ENCODE assay signal across 27 mouse cellular contexts in genomic region chr6:97288047-97288855, GRCm38 (mm10). TPM values are rescaled to one million over a fixed set of nuclear protein-coding genes. Genes with fewer than 3 reads are reported as not detected.
DNase-seq lines count a peak whose midpoint lies in the region; ATAC-seq and TF ChIP-seq lines count a peak whose summit lies in the region.
"Had no signal": no experiment of that assay in that cellular context is flagged by ENCODE, and none has a peak within 500 bp of the region (broad histone marks: within the 10 kb centered on the region; RNA-seq: fewer than 3 reads in every experiment).

No protein-coding gene starts in this region.

- no peak for TF ChIP-seq CTCF in lung, embryonic 14.5 days (IDR thresholded peaks at IDR 0.05; ENCODE audit: low read depth)
- no peak for TF ChIP-seq CTCF in intestine, postnatal 0 days (IDR thresholded peaks at IDR 0.05; ENCODE audit: low read depth)

- intact Hi-C loops in left cerebral cortex, postnatal 25 days (cut with DNase I) = no loop called here

- H3K4me3 ChIP-seq in lung, embryonic 14.5 days (ENCODE audit: low read depth, low read length) = no peak overlapping the region
- H3K4me3 ChIP-seq in intestine, postnatal 0 days (ENCODE audit: low read depth, low read length) = no peak overlapping the region
- H3K4me3 ChIP-seq in stomach, embryonic 15.5 days (replicated peaks) = no peak overlapping the region
- H3K4me3 ChIP-seq: embryonic facial prominence, embryonic 10.5 days; gastrocnemius, adult 2 months; heart, embryonic 13.5 days; left cerebral cortex, adult 2 months; limb, embryonic 15.5 days; midbrain, embryonic 12.5 days; neural tube, embryonic 12.5 days had no signal

- no peaks in the 10 kb centered on the region for H3K9me3 ChIP-seq in lung, embryonic 14.5 days (ENCODE audit: low read depth, low read length)
- H3K9me3 ChIP-seq in intestine, postnatal 0 days (ENCODE audit: control insufficient read depth) = no peaks in the 10 kb centered on the region
- no peaks in the 10 kb centered on the region for H3K9me3 ChIP-seq in stomach, embryonic 15.5 days
- H3K9me3 ChIP-seq: embryonic facial prominence, embryonic 10.5 days; heart, embryonic 13.5 days; limb, embryonic 15.5 days; midbrain, embryonic 12.5 days; neural tube, embryonic 12.5 days had no signal

- no peaks in the 10 kb centered on the region; the same call in 1 of the 2 replicates for H3K4me1 ChIP-seq in lung, embryonic 14.5 days (ENCODE audit: insufficient read depth)
- H3K4me1 ChIP-seq in intestine, postnatal 0 days (replicated peaks; ENCODE audit: control insufficient read depth, insufficient read depth, low read length) = peaks cover 5% of the 10 kb centered on the region; the same call in 1 of the 2 replicates
- H3K4me1 ChIP-seq in stomach, embryonic 15.5 days = peaks cover 8% of the 10 kb centered on the region; the same call in 1 of the 2 replicates

- DNase-seq in heart, adult 11 months = peak; percentile 96
- DNase-seq in heart, postnatal 4 days = no peak
- DNase-seq in lung, embryonic 14.5 days = peak; percentile 44
- no peak for DNase-seq in lung, postnatal 25 days (ENCODE audit: low spot score)
- DNase-seq in left cerebral cortex, adult 9 months (ENCODE audit: low spot score in 2 of 2) = no peak
- DNase-seq in left cerebral cortex, postnatal 25 days (ENCODE audit: low spot score in 2 of 2) = no peak
- DNase-seq: adrenal gland, postnatal 36 days; cerebellum, adult 11-12 months; gastrocnemius, adult 2 months; kidney, adult 2 months; kidney, postnatal 4 days; layer of hippocampus, adult 9-11 months; lung, postnatal 14 days; right cerebral cortex, postnatal 4 days had no signal

- peaks cover 24% of the 10 kb centered on the region; the same call in 1 of the 2 replicates for H3K36me3 ChIP-seq in lung, embryonic 14.5 days (ENCODE audit: insufficient read depth)
- peaks cover 17% of the 10 kb centered on the region for H3K36me3 ChIP-seq in intestine, postnatal 0 days (ENCODE audit: control insufficient read depth, insufficient read depth)
- no peaks in the 10 kb centered on the region for H3K36me3 ChIP-seq in stomach, embryonic 15.5 days
- H3K36me3 ChIP-seq: G1E; limb, embryonic 15.5 days had no signal

- H3K9ac ChIP-seq in lung, embryonic 14.5 days = no peak overlapping the region
- no peak overlapping the region for H3K9ac ChIP-seq in intestine, postnatal 0 days (ENCODE audit: low read depth, low read length)
- no peak overlapping the region for H3K9ac ChIP-seq in stomach, embryonic 15.5 days
- H3K9ac ChIP-seq: heart, embryonic 13.5 days; limb, embryonic 15.5 days; midbrain, embryonic 12.5 days; neural tube, embryonic 12.5 days had no signal

- H3K4me2 ChIP-seq in lung, embryonic 14.5 days = no peak overlapping the region
- no peak overlapping the region; the same call in 1 of the 2 replicates for H3K4me2 ChIP-seq in intestine, postnatal 0 days (replicated peaks; ENCODE audit: low read depth)
- no peak overlapping the region for H3K4me2 ChIP-seq in stomach, embryonic 15.5 days
- H3K4me2 ChIP-seq: heart, embryonic 13.5 days; limb, embryonic 15.5 days; midbrain, embryonic 12.5 days; neural tube, embryonic 12.5 days had no signal

- peak overlapping the region; percentile 33; the same call in 1 of the 2 replicates for H3K27ac ChIP-seq in lung, embryonic 14.5 days (ENCODE audit: low read depth)
- H3K27ac ChIP-seq in intestine, postnatal 0 days (ENCODE audit: low read depth, low read length) = peak overlapping the region; percentile 54
- H3K27ac ChIP-seq in stomach, embryonic 15.5 days = peak overlapping the region; percentile 60
- H3K27ac ChIP-seq: embryonic facial prominence, embryonic 10.5 days; gastrocnemius, adult 2 months; heart, embryonic 13.5 days; left cerebral cortex, adult 2 months; limb, embryonic 15.5 days; midbrain, embryonic 12.5 days; neural tube, embryonic 12.5 days had no signal

- ATAC-seq in lung, embryonic 14.5 days (ENCODE audit: insufficient read depth) = peak; percentile 31; the same call in 1 of the 2 replicates
- peak; percentile 82 for ATAC-seq in intestine, postnatal 0 days
- ATAC-seq in stomach, embryonic 15.5 days (ENCODE audit: insufficient read depth, low FRiP score, low read depth) = peak; percentile 76
- ATAC-seq: CD4-positive, CD25-positive, alpha-beta regulatory T cell, adult 4 months; hindbrain, embryonic 16.5 days had no signal

- H3K27me3 ChIP-seq in lung, embryonic 14.5 days (ENCODE audit: insufficient read depth, low read length) = no peaks in the 10 kb centered on the region
- no peaks in the 10 kb centered on the region for H3K27me3 ChIP-seq in intestine, postnatal 0 days (replicated peaks; ENCODE audit: control insufficient read depth, insufficient read depth, low read length)
- no peaks in the 10 kb centered on the region for H3K27me3 ChIP-seq in stomach, embryonic 15.5 days (replicated peaks)
- H3K27me3 ChIP-seq: heart, embryonic 13.5 days; limb, embryonic 15.5 days; midbrain, embryonic 12.5 days; neural tube, embryonic 12.5 days had no signal

- 58% methylated on average over 19 of the region's 19 CpGs for WGBS in lung, embryonic 14.5 days
- 53% methylated on average over 19 of the region's 19 CpGs for WGBS in intestine, postnatal 0 days
- WGBS in stomach, embryonic 15.5 days = 53% methylated on average over 19 of the region's 19 CpGs

RNA-seq across cellular contexts. Expression of gene Lmod3, which starts 35.7 kb away (rescaled TPM):
- total RNA-seq in heart, postnatal 4 days (2021) = 10 to 100 TPM; 47.8 to 48.0 TPM
- 0.11 and 0.35 TPM in 2 replicates for polyA plus RNA-seq in lung, embryonic 14.5 days (2014; fragmentation: Nextera tagmentation; extraction: Ambion mirVana)
- 0.08 and 0.13 TPM in 2 replicates for polyA plus RNA-seq in intestine, postnatal 0 days (2015; fragmentation: Nextera tagmentation; extraction: Ambion mirVana)
- 0.19 and 0.41 TPM in 2 replicates for polyA plus RNA-seq in stomach, embryonic 15.5 days (2015; fragmentation: Nextera tagmentation; extraction: Ambion mirVana)
- total RNA-seq in left cerebral cortex, postnatal 25 days (2021) = not detected
- total RNA-seq: adrenal gland, postnatal 36 days; hematopoietic stem cell, adult 5-6 weeks; left cerebral cortex, adult 2 months had no signal
- polyA plus RNA-seq: embryonic facial prominence, embryonic 10.5 days; forebrain, embryonic 11.5 days; G1E; hindbrain, embryonic 16.5 days; midbrain, embryonic 12.5 days had no signal

Comparison
In these comparisons a context has a peak if more than half of its experiments do, and no peak if none do; other contexts are left out.
1. DNase-seq: peak in heart, adult 11 months (single experiment) and lung, embryonic 14.5 days (single experiment); none in heart, postnatal 4 days (single experiment), lung, postnatal 25 days (single experiment), left cerebral cortex, adult 9 months (0 of 2) and left cerebral cortex, postnatal 25 days (0 of 2).
2. ATAC-seq: peak in every context shown above with its lines; median percentile 82 in intestine, postnatal 0 days; 76 in stomach, embryonic 15.5 days; 31 in lung, embryonic 14.5 days.
3. Peak in every context shown above with its lines, with median percentiles within 50 percentile points of each other: H3K27ac ChIP-seq.